Mouse (Mus musculus) adrenal gland, postnatal 25 days (tissue): ENCODE results near the gene Tpm4. TPM values are rescaled to one million over a fixed set of nuclear protein-coding genes. Genes with fewer than 3 reads are reported as not detected.

Experiments used
- DNase-seq: peaks from one replicate; pipeline ENCODE4 v3.0.0; 2021; ENCODE audit warnings: mixed read lengths
- total RNA-seq: library from RNA; stranded (reverse); gene quantifications from 2 replicates; pipeline ENCODE4 v1.2.3, GENCODE M21; 2021

Gene Tpm4
- total RNA-seq, 1 experiment from 2014 or later, result 219 TPM

- no peak for DNase-seq
Observed at GRCm38 (mm10) chr8:72143256-72143824, 8.6 kb downstream of the Tpm4 start.

GRCm38 (mm10) chr8:72144345-72144975, 9.7 kb downstream of the Tpm4 start:
- DNase-seq, result no peak

- peak; percentile 19 for DNase-seq
Observed at GRCm38 (mm10) chr8:72145511-72145910, 10.7 kb downstream of the Tpm4 start.

- DNase-seq, result peak; percentile 41
Observed at GRCm38 (mm10) chr8:72146056-72146455, 11.3 kb downstream of the Tpm4 start.

GRCm38 (mm10) chr8:72146556-72146955, 11.8 kb downstream of the Tpm4 start:
- no peak for DNase-seq

- DNase-seq, result no peak
Observed at GRCm38 (mm10) chr8:72147266-72147665, 12.5 kb downstream of the Tpm4 start.

GRCm38 (mm10) chr8:72149056-72149455, 14.3 kb downstream of the Tpm4 start:
- no peak for DNase-seq

- DNase-seq, result no peak
Observed at GRCm38 (mm10) chr8:72151418-72152078, 16.8 kb downstream of the Tpm4 start.

- DNase-seq, result no peak
Observed at GRCm38 (mm10) chr8:72153382-72153781, 18.6 kb downstream of the Tpm4 start.

- no peak for DNase-seq
Observed at GRCm38 (mm10) chr8:72158096-72158495, 23.3 kb downstream of the Tpm4 start.

- no peak for DNase-seq
Observed at GRCm38 (mm10) chr8:72158726-72159125, 24.0 kb downstream of the Tpm4 start.

GRCm38 (mm10) chr8:72160007-72160406, 25.2 kb downstream of the Tpm4 start:
- DNase-seq, result no peak

GRCm38 (mm10) chr8:72160707-72161697, 26.2 kb downstream of the Tpm4 start, which contains the start of gene Rab8a:
Gene Rab8a, plus strand, starts transcription at chr8:72161200.
- peak; percentile 100 for DNase-seq

- DNase-seq, result no peak
Observed at GRCm38 (mm10) chr8:72162821-72163220, 28.0 kb downstream of the Tpm4 start.

- DNase-seq, result no peak
Observed at GRCm38 (mm10) chr8:72169098-72169668, 34.4 kb downstream of the Tpm4 start.

GRCm38 (mm10) chr8:72169681-72170249, 35.0 kb downstream of the Tpm4 start:
- no peak for DNase-seq

- peak; percentile 68 for DNase-seq
Observed at GRCm38 (mm10) chr8:72177346-72177925, 42.7 kb downstream of the Tpm4 start.

- DNase-seq, result no peak
Observed at GRCm38 (mm10) chr8:72183554-72184202, 48.9 kb downstream of the Tpm4 start.

- DNase-seq, result no peak
Observed at GRCm38 (mm10) chr8:72187793-72188331, 53.1 kb downstream of the Tpm4 start.
